Mouse (Mus musculus) adrenal gland (tissue): ENCODE results near the gene Fam117b.

ENCODE experiments used
- intact Hi-C: fragments of 180-260 bp; cut with DNase I; formaldehyde crosslinking; loops from one replicate; pipeline ENCODE4 v1.15.1; 2025
- long read RNA-seq, 2 experiments: library from polyadenylated mRNA; unstranded; transcript quantifications; one replicate each; pipeline ENCODE4 v2.0.0; 2020; ENCODE audit warnings: borderline replicate concordance in 1 of 2; ENCODE audit not compliant: insufficient replicate concordance in 1 of 2

The Fam117b gene
- long read RNA-seq, experiment 1, partial matches to known transcripts: 1 of 15 reads
- long read RNA-seq, experiment 1, other reads (novel, unspliced or antisense): 14 of 15 reads
- long read RNA-seq, experiment 2, full-length matches to known transcripts: 3 of 21 reads
- long read RNA-seq, experiment 2, partial matches to known transcripts: 8 of 21 reads
- long read RNA-seq, experiment 2, other reads (novel, unspliced or antisense): 10 of 21 reads

GRCm38 (mm10) chr1:59912413-59913157, at the start of gene Fam117b:
TSS of gene Fam117b (plus strand) at chr1:59913006.
- intact Hi-C loops: no loop called here

GRCm38 (mm10) chr1:59868041-59868440, 44.8 kb upstream of the Fam117b start:
- intact Hi-C loops: no loop called here

DNA sequence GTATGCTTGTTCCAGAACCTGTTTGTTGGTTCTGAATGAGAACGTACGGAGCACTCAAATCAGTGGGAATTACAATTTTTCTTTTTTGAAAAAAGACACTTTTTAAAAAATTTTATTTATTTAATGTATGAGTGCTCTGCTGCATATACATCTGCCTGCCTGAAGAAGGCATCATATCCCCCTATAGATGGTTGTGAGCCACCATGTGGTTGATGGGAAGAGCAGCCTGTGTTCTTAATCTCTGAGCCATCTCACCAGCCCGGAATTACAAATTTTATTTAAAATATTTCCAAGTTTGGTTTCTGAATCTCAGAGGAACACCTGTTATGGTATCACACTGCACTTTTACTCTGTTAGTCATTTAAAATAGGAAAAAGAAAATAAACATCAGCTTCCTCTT, 38.8 kb upstream of the Fam117b start:
- intact Hi-C loops: no loop called here

DNA sequence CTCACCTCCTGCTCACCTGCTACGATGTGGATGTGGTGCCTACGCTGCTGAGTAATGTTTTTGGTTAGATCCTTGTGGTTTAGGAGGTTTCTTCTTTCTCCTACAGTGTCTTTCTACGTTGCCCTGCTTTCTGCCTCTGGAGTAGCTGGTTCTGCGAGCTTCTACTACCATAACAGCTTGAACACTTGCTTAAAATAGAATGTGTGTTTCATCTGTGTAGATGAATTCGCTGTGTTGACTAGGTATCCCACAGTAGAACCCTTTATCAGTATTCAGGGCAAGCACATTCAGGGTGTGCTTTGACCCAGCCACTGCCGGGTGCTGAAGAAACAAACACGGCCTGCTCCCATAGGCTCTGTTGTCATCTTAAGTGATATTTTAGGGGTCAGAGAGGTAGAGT, 34.7 kb upstream of the Fam117b start:
- intact Hi-C loops: no loop called here

DNA sequence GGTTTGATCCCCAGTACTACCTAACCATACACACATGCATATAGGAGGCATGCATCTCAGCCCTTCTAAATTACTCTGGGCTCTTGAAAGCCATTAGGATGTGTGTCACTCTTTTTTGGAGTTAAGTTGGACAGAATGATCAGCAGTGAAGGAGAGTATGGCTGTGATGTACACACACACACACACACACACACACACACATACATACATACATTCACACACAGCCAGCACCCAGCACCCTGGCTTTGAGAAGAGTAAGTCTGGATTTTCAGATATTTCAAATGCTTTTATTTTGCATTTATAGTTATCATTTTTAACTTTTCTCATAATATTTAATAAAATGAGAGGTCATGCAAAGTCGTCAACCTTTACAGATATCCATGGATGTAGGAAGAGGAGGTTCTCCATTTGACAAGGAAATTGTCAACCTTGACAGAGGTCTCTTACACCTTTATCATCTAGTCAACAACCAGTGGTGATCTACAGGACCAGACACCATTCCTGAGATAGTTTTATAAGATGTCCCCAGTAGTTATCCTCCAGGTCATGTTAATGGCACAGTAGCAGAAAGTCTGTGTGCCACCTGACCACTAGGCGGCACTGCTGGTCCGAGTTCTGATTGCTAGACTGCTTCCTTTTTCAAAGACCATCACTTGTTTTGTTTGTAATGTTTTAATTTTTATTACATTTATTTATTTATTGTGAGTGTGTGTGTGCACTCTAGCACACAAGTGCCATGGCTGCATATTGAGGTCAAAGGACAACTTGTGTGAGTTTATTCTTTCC, 29.3 kb upstream of the Fam117b start:
- intact Hi-C loops: loop anchor here (2.0 kb wide), 1 partner anchor 83 kb away; no protein-coding TSS in a partner anchor

DNA sequence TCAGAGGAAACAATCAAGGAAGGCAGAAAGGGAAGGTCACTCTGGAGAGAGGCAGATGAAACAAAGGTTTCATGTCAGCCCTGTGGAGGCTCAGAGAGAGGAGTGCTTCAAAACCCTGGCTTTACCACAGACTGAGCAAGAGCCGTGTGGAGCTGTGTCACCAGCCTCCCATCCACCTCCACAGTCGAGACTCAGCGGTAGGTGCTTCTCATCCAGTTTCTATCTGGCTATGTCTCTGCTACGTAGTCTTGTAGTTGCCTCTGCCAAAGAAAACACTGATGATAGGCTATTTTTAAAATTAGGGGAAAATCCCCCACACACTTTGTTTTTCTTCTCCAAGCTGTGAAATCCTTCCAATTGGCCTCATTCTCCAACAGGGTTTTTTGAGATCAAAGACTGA, 25.9 kb upstream of the Fam117b start:
- intact Hi-C loops: no loop called here

- intact Hi-C loops: no loop called here
Observed at GRCm38 (mm10) chr1:59888018-59888417, 24.8 kb upstream of the Fam117b start.

DNA sequence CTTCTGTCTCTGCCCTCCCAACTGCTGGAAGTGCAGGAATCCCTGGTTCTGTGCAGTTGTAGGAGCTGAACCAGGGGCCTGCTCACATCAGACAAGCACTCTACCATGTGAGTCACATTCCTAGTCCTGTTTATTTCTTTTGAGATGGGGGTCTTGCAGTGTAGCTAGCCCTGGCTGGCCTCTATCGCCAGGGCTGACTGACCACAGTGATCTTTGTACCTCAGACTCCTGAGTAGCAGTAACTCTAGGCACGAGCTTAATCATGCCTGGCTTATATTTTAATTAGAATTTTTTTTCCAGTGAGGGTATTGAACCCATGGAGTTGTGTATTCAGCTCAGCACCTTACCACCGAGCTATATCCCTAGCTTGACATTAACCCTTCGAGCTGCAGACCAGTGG, 21.6 kb upstream of the Fam117b start:
- intact Hi-C loops: no loop called here

- intact Hi-C loops: no loop called here
Observed at GRCm38 (mm10) chr1:59892777-59893176, 20.0 kb upstream of the Fam117b start.

DNA sequence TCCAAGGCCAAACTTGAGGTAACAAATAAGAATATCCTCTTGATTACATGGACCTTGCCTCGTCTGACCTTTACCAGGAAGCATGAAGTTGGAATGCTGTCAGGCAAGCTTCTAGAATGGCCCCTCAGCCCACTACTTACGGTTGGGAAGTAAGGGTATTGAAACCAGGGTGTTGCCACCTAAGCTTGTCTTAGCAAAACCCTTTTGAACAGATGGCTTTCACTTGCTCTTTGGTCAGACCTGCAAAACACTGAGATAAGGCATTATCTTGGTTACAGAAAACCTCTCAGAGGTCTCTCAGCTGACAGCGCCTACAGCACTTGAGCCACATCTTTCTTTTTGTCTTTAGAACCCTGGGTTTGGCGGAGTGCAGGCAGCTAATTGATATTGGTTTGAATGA, 18.8 kb upstream of the Fam117b start:
- intact Hi-C loops: no loop called here

DNA sequence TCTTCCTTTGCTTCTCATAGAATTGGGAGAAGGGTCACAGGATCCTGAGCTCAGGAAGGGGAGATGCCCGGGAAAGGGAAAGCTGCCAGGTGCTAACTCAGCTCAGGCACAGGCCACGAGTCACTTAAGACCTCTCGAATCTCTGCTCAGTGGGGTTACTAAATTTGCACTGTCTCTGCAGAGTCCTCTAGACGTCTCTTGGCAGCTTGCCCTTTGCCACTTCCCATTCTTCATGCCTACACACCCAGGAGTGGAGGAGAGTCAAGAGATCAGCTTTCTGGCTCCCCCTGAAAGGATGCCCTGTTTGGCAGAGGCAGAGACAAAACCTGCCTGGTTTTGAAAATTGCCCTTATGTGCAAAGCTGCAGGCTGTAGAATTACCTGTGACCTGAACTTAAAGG, 17.4 kb upstream of the Fam117b start:
- intact Hi-C loops: no loop called here

DNA sequence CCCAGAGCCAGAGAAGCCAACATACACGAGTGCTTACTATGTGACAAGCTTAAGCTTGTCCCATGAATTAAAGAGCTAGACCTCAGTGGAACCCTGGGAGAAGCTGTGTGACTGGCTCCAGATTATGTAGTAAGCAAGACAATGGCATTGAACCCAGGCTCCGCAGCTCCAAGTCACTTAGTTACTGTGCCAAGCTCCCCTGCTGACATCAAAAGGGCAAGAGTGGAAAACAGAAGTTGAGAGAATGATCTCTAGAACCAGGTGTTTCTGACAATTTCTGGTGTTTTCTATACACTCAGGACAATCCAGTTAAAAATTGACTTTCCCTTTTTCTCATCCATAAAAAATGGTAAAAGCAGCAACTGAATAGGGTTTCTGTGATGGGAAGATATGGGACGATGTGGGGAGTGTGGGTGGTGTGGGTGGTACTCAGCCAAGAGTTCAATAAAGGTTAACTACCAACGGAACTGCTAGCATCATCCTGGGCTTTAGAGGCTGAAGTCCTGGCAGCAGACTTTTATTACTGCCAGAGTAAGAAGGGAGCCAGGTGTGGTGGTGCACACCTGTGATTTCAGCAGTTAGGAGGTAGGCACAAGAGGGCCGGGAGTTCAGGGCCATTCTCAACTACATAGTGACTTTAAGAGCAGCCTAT, 15.5 kb upstream of the Fam117b start:
- intact Hi-C loops: no loop called here

GRCm38 (mm10) chr1:59899679-59900078, 13.1 kb upstream of the Fam117b start:
- intact Hi-C loops: no loop called here

- intact Hi-C loops: no loop called here
Observed at GRCm38 (mm10) chr1:59901082-59901876, 11.5 kb upstream of the Fam117b start.

DNA sequence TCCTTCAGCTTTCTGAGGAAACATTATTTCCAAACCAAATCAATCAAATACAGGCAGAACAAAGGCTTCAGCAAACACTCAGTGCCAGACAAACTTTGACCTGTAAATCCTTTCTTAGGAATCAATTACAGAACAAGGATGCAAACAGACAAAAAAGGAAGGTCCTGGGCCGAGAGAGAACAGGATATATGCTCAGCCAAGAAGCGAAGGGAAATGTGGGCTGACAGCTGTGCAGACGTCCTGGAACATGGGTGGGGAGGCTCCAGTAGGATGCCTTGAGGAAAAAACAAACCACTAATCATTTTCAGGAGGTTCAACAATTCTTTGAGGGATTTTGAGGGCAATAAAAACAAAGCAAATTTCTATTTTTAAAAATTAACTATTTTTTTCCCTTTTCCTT, 10.2 kb upstream of the Fam117b start:
- intact Hi-C loops: no loop called here

- intact Hi-C loops: no loop called here
Observed at GRCm38 (mm10) chr1:59904630-59905295, 8.0 kb upstream of the Fam117b start.

- intact Hi-C loops: no loop called here
Observed at GRCm38 (mm10) chr1:59905916-59906315, 6.9 kb upstream of the Fam117b start.

DNA sequence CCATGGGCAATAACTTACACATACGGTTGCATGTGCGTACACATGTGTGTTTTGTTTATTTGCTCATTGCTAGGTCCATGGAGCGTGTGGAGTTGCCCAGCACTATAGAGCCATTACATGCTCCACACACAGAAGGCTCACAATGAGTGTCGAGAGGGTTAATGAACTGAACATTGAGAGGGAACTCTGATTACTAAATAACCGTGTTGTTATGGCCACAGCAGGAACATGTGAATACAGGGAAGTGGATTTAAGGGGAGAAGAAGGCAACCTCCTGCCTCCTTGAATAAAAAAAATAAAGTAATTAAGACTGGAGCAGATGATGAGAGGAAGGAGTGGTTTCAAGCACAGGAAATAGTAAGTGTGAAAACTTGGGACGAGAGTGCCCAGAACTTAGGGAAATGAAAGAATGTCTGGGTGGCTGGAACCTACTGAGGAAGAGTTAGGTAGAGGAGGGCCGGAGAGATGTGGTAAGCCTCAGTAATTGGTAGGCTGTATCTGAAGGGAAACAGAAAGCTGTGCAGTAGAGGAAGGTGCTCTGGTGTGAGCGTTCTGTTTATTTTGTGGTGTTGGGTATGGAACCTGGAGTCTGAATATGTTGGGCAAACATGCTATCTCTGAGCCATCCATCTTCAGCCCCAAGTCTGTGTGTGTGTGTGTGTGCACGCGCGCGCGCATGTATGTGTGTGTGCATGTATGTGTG, 5.8 kb upstream of the Fam117b start:
- intact Hi-C loops: no loop called here

GRCm38 (mm10) chr1:59907700-59908099, 5.1 kb upstream of the Fam117b start:
- intact Hi-C loops: no loop called here

- intact Hi-C loops: no loop called here
Observed at GRCm38 (mm10) chr1:59910941-59911340, 1.9 kb upstream of the Fam117b start.
